Mouse (Mus musculus): ENCODE results near the gene Sult2a6.

The Sult2a6 gene

GRCm38 (mm10) chr7:14254770-14255169, at the start of gene Sult2a6:
Gene Sult2a6 (minus strand): TSS chr7:14254870.
- no peak for DNase-seq

GRCm38 (mm10) chr7:14215231-14215630, 39.4 kb downstream of the Sult2a6 start:
- no peak for DNase-seq

- no peak for DNase-seq
Observed at GRCm38 (mm10) chr7:14203417-14203816, 51.3 kb downstream of the Sult2a6 start.

- no peak for DNase-seq
Observed at GRCm38 (mm10) chr7:14202487-14202886, 52.2 kb downstream of the Sult2a6 start.
